Mouse (Mus musculus) gastrocnemius, adult 18-20 months (tissue): ENCODE measurements around the gene Olfr1132. TPM values are rescaled to one million over a fixed set of nuclear protein-coding genes. Genes with fewer than 3 reads are reported as not detected.
"Not testable (repeated sequence)": the region's sequence is repeated elsewhere in the genome, so short reads cannot be mapped to it uniquely, and the experiment has no call there.

ENCODE experiments used
- DNase-seq: peaks from one replicate; pipeline ENCODE4 v3.0.0; 2021; ENCODE audit warnings: low spot score
- long read RNA-seq, 2 experiments: library from polyadenylated mRNA; stranded (forward); transcript quantifications; one replicate each; pipeline ENCODE4 v2.0.0; 2021
- total RNA-seq, 2 experiments: library from RNA; stranded (reverse); gene quantifications; 2 replicates each; pipeline ENCODE4 v1.2.3; 2021

Olfr1132 gene
- total RNA-seq: not detected
- long read RNA-seq, experiment 1: 0 reads
- long read RNA-seq, experiment 2: 0 reads

DNA sequence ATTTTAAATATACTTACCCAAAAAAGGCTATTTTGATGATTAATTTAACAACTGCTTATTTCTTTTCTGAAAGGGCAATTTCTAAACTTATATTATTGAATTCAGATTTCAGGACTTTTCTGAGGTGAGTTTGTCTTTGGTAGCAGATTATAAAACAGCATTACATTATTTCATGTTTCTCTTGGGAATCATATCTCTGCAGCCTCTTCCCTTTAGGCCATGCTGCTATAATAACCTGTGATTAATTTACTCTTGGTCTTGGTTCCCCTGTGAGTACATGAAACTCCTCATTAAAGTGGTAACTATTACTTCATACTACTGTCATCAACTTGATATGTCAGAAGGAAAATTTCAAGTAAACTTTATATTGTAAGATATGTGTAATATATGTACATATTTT is at the start of gene Olfr1132:
Gene Olfr1132 (minus strand): TSS at position 101 of the 400 bp plus-strand sequence.
- no peak for DNase-seq

DNA sequence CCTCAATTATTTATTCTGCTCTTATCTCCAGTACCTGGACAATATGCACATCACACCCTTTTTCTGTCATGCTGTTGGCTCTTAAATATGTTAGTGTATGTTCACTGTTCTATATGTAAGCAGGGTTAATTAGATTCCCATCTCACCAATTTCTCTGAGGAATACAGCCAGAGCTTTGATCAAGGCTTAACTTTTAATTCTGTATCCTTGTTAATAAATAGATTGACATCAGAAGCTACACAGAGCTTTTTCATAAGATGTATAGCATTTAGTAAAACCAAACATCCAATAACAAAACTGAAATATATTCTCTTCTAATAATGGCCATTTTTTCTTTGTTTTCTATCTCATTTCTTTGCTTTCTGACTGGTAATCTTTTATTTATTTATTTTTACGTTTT is 36.2 kb upstream of the Olfr1132 start, which contains the start of gene Olfr1135:
Gene Olfr1135 (minus strand): TSS at position 101 of the 400 bp plus-strand sequence.
- DNase-seq: no peak

- no peak for DNase-seq
Observed at GRCm38 (mm10) chr2:87658360-87658759, 21.0 kb upstream of the Olfr1132 start, which contains the start of gene Olfr1134. Gene Olfr1134 (minus strand): TSS chr2:87658460.

DNA sequence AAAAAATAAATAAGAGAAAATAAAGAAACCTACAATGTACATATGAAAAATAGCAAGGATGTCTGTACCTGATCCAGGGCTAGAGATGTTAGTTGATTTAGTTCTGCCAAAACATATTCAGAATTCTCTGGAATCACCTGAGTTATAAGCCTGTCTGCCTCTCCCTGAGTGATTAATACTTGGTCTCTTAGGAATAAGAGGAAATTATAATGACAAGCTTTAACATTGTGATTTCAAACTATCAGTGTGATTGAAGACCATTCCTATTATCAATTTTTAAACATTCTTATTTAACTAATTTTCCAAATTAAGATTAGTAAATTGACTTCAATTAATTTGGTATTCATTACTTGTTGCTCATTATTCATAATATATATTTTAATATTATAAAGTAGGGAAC is 9.9 kb upstream of the Olfr1132 start, which contains the start of gene Olfr1133:
Gene Olfr1133 (minus strand): TSS at position 101 of the 400 bp plus-strand sequence.
- DNase-seq: no peak

DNA sequence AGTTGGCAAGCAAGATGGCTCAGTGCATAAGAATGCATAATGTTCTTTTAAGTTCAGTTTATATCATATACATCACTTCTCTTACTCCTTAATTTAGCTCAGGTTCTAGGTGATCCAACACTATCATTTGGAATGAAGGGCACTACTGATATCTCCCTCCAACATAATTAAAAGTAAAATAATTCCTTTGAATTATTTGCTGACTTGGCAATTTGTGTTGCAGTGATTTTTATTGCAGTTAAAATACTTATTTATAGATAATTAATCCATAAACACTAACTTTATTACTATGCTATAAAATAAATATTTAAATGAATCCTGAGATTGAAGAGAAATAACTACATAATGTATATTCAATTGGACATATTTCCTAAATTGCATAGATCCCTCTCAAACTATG is 5.1 kb upstream of the Olfr1132 start:
- DNase-seq: no peak

- DNase-seq: no peak
Observed at GRCm38 (mm10) chr2:87626804-87627203, 10.5 kb downstream of the Olfr1132 start, which contains the start of gene Olfr1131. Gene Olfr1131 (plus strand): TSS chr2:87627104.

DNA sequence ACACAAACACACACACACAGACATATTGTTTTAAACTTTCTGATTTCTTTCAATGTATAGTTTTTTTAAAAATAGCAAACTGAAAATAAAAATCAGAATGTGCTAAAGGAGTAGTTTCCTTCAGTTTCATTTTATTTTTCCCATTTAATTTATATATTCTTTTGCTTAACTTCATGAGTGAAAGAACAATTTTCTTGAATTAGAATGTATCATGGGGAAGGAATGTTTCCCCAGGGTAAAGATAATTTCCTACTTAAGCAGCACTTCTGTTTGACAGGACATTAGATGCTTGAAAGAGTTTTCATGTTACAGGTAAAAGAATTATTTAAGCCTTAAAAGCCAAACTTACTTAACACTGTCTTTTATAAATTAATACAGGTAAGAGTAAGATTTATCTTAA is 31.4 kb downstream of the Olfr1132 start, which contains the start of gene Olfr1130:
Gene Olfr1130 (plus strand): TSS at position 301 of the 400 bp plus-strand sequence.
- DNase-seq: not testable (repeated sequence)

Other genes with a start within 250 kb of the Olfr1132 start
- not detected for gene Olfr1123, start 220.9 kb downstream of the Olfr1132 start, total RNA-seq
- not detected for gene Olfr1124, start 207.3 kb downstream of the Olfr1132 start, total RNA-seq
- not detected for gene Olfr1126, start 183.6 kb downstream of the Olfr1132 start, total RNA-seq
- not detected for gene Pramel7, start 140.4 kb downstream of the Olfr1132 start, total RNA-seq
- gene Pramel6, start 131.0 kb downstream of the Olfr1132 start, total RNA-seq: not detected
- not detected for gene Olfr153, start 105.7 kb downstream of the Olfr1132 start, total RNA-seq
- not detected for gene Olfr1128, start 92.0 kb downstream of the Olfr1132 start, total RNA-seq
- gene Olfr1129, start 63.6 kb downstream of the Olfr1132 start, total RNA-seq: not detected
- gene Olfr1130, start 31.3 kb downstream of the Olfr1132 start, total RNA-seq: not detected
- not detected for gene Olfr1131, start 10.4 kb downstream of the Olfr1132 start, total RNA-seq
- gene Olfr1133, start 9.8 kb upstream of the Olfr1132 start, total RNA-seq: not detected
- not detected for gene Olfr1134, start 20.9 kb upstream of the Olfr1132 start, total RNA-seq
- gene Olfr1135, start 36.1 kb upstream of the Olfr1132 start, total RNA-seq: not detected
- gene Olfr1136, start 56.4 kb upstream of the Olfr1132 start, total RNA-seq: not detected
- not detected for gene Olfr1137, start 75.6 kb upstream of the Olfr1132 start, total RNA-seq
- not detected for gene Olfr1138, start 102.4 kb upstream of the Olfr1132 start, total RNA-seq
- not detected for gene Olfr1140, start 106.2 kb upstream of the Olfr1132 start, total RNA-seq
- gene Olfr1141, start 116.5 kb upstream of the Olfr1132 start, total RNA-seq: not detected
- gene Olfr152, start 141.9 kb upstream of the Olfr1132 start, total RNA-seq: not detected
- not detected for gene Olfr1143, start 163.1 kb upstream of the Olfr1132 start, total RNA-seq
- gene Olfr1145, start 172.3 kb upstream of the Olfr1132 start, total RNA-seq: not detected
- gene Olfr1148, start 193.0 kb upstream of the Olfr1132 start, total RNA-seq: not detected
- gene Olfr1150-ps1, start 206.5 kb upstream of the Olfr1132 start, total RNA-seq: not detected
- not detected for gene Olfr1151, start 218.3 kb upstream of the Olfr1132 start, total RNA-seq
- not detected for gene Olfr1152, start 229.0 kb upstream of the Olfr1132 start, total RNA-seq